Mouse (Mus musculus) T-cell, adult 66 days (primary cell): ENCODE measurements around the gene Chrd. TPM values are rescaled to one million over a fixed set of nuclear protein-coding genes. Genes with fewer than 3 reads are reported as not detected.

Experiments
- total RNA-seq, 2 experiments: library from RNA; stranded (reverse); gene quantifications; 3 replicates in 1 of 2; 4 replicates in 1 of 2; pipeline ENCODE4 v1.2.4; 2023

Chrd gene
- not detected for total RNA-seq

DNA sequence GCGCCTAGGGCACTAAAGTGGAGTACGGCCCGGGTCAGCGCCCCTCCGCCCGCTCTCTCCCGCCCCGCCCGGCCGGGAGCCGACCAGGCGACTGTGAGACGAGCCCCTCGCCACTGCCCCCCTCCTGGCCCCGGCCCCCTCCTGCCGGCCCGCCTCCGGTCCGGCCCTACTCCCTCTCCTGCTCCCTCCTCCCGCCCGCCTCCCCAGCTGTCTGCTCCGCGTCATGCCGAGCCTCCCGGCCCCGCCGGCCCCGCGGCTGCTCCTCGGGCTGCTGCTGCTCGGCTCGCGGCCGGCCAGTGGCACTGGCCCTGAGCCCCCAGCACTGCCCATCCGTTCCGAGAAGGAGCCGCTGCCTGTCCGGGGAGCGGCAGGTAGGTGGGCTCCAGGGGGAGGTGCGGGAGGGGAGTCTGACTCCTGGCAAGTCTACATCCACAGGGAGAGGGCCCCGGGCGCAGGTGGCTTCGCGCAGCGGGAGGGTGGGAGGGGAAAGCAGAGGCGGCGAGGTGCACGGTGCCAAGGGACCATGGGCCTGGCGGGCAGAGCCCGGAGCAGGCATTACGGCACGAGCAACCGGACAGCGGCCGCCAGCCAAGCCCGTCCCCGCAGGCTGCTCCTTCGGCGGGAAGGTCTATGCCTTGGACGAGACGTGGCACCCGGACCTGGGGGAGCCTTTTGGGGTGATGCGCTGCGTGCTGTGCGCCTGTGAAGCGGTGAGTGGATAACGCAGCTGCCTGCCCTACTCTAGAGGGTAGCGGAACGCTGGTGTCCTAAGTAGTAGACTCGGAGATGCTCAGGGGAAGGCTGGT, at the start of gene Chrd:
Gene Chrd (plus strand): TSS at position 203 of the 806 bp plus-strand sequence.

DNA sequence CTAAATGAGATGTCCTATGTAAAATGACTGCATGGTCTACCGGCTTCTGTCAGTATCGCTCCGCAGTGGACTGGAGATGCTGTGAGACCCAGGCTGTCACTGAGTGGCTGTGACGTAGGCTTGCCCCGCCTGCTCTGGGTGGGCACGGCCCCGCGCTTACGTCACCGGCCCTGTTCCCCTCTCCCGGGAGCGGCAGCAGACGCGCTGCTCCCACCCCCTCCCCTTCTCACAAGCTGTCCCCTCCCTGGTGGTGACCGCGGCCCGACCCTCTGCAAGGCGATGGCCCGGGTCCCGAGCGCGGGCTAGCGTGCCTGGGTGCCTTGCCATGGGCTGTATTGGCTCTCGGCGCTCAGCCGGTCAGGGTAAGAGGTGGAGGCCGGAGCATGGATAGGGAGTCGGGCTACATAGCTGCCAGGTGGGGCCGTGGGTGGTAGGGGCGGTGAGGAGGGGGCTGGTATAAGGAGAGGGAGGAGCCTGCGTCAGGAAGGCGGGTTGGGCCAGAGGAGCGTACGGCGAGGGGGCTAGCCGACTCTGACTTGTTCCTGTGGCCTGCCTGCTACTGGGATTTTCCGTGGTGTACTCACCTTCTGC, 39.7 kb upstream of the Chrd start, which contains the start of gene Fam131a:
Gene Fam131a (plus strand): TSS at position 131 of the 591 bp plus-strand sequence.

GRCm38 (mm10) chr16:20717181-20717977, 15.5 kb upstream of the Chrd start, which contains the start of the genes Polr2h and Clcn2:
Gene Polr2h (plus strand): TSS chr16:20717665.
Gene Clcn2 (minus strand): TSS chr16:20717746.

GRCm38 (mm10) chr16:20733731-20734730, 1.1 kb downstream of the Chrd start, which contains the start of gene Thpo:
Gene Thpo (minus strand): TSS chr16:20734511.

Other genes with a start within 250 kb of the Chrd start
- 10 to 100 TPM; 50.6 to 52.9 TPM for gene Eif2b5, start 234.3 kb upstream of the Chrd start, total RNA-seq
- 10 to 100 TPM; 42.8 to 42.9 TPM for gene Dvl3, start 216.1 kb upstream of the Chrd start, total RNA-seq
- gene Ap2m1, start 197.6 kb upstream of the Chrd start, total RNA-seq = 100 to 1,000 TPM; 172 to 203 TPM
- gene Abcf3, start 184.6 kb upstream of the Chrd start, total RNA-seq = 100 to 1,000 TPM in 1 of 2 experiments, 10 to 100 TPM in 1; 88.3 to 112 TPM
- under 1 TPM in 1 of 2 experiments, not detected in 1; 0.33 TPM for gene Vwa5b2, start 143.7 kb upstream of the Chrd start, total RNA-seq
- gene Eef1akmt4, start 121.5 kb upstream of the Chrd start, total RNA-seq = 10 to 100 TPM; 10.3 to 11.8 TPM
- not detected for gene Gm49333, start 121.5 kb upstream of the Chrd start, total RNA-seq
- gene Alg3, start 121.4 kb upstream of the Chrd start, total RNA-seq = 10 to 100 TPM; 11.3 to 13.0 TPM
- not detected for gene Camk2n2, start 111.8 kb upstream of the Chrd start, total RNA-seq
- gene Ece2, start 103.3 kb upstream of the Chrd start, total RNA-seq = not detected
- gene Psmd2, start 81.5 kb upstream of the Chrd start, total RNA-seq = 100 to 1,000 TPM; 116 to 129 TPM
- gene Eif4g1, start 64.8 kb upstream of the Chrd start, total RNA-seq = 100 to 1,000 TPM; 305 to 311 TPM
- 1 to 10 TPM; 2.2 to 2.5 TPM for gene Fam131a, start 39.9 kb upstream of the Chrd start, total RNA-seq
- gene Polr2h, start 15.5 kb upstream of the Chrd start, total RNA-seq = 10 to 100 TPM; 23.6 to 24.4 TPM
- 1 to 10 TPM; 3.0 to 4.6 TPM for gene Clcn2, start 15.4 kb upstream of the Chrd start, total RNA-seq
- gene Thpo, start 1.4 kb downstream of the Chrd start, total RNA-seq = not detected